Mouse (Mus musculus) intestine, postnatal 0 days (tissue): ENCODE measurements around the gene 1190005I06Rik. TPM values are rescaled to one million over a fixed set of nuclear protein-coding genes. Genes with fewer than 3 reads are reported as not detected.
"Not testable (repeated sequence)": the region's sequence is repeated elsewhere in the genome, so short reads cannot be mapped to it uniquely, and the experiment has no call there.

Experiments
- ATAC-seq: fragments of 200-750 bp; cut with Nextera tagmentation; 2 replicates; pipeline ENCODE4 v1.8.0; 2017; ENCODE audit warnings: mild to moderate bottlenecking, moderate TSS enrichment, moderate library complexity
- H3K27ac ChIP-seq: fragments of 300-500 bp; sonication (generic); 2 replicates; pipeline ENCODE4 v1.5.1; 2014; ENCODE audit warnings: mild to moderate bottlenecking, low read depth, low read length, moderate library complexity
- H3K27me3 ChIP-seq: fragments of 300-500 bp; sonication (generic); replicated peaks from 2 replicates; pipeline ENCODE4 v1.6.1; 2014; ENCODE audit warnings: low read length, mixed read lengths; ENCODE audit not compliant: control insufficient read depth, insufficient read depth
- H3K36me3 ChIP-seq: fragments of 300-500 bp; sonication (generic); 2 replicates; pipeline ENCODE4 v1.6.1; 2014; ENCODE audit warnings: mild to moderate bottlenecking, moderate library complexity; ENCODE audit not compliant: control insufficient read depth, insufficient read depth
- H3K4me1 ChIP-seq: fragments of 300-500 bp; sonication (generic); replicated peaks from 2 replicates; pipeline ENCODE4 v1.6.1; 2014; ENCODE audit warnings: antibody characterized with exemption, low read length, mixed read lengths; ENCODE audit not compliant: control insufficient read depth, insufficient read depth
- H3K4me2 ChIP-seq: fragments of 300-500 bp; sonication (generic); replicated peaks from 2 replicates; pipeline ENCODE4 v1.6.1; 2014; ENCODE audit warnings: low read depth, mild to moderate bottlenecking, moderate library complexity
- H3K4me3 ChIP-seq: fragments of 300-500 bp; sonication (generic); 2 replicates; pipeline ENCODE4 v1.5.1; 2014; ENCODE audit warnings: low read depth, low read length
- H3K9ac ChIP-seq: fragments of 300-500 bp; sonication (generic); 2 replicates; pipeline ENCODE4 v1.6.1; 2014; ENCODE audit warnings: mild to moderate bottlenecking, low read depth, low read length
- H3K9me3 ChIP-seq: fragments of 300-500 bp; sonication (generic); 2 replicates; pipeline ENCODE4 v1.6.1; 2016; ENCODE audit warnings: mixed run types; ENCODE audit not compliant: control insufficient read depth
- CTCF ChIP-seq: sonication (generic); IDR thresholded peaks from 2 replicates; pipeline ENCODE4 v1.5.1; 2016; ENCODE audit warnings: low read depth, mild to moderate bottlenecking, control low read depth, antibody characterized with exemption, moderate library complexity
- WGBS: fragments of 180-500 bp; shearing (Covaris S2); extraction: QIAGEN DNeasy Blood & Tissue Kit; methylation state at CpG from one replicate; pipeline ENCODE4 v1.1.7; 2014; 5-methylcytosine and 5-hydroxymethylcytosine counted together
- polyA plus RNA-seq: library from polyadenylated mRNA; unstranded; fragments of >200 nt; fragmentation: Nextera tagmentation; extraction: Ambion mirVana; gene quantifications from 2 replicates; pipeline ENCODE4 v1.2.1, GENCODE M21; 2015

The 1190005I06Rik gene
- polyA plus RNA-seq, 1 experiment from 2014 or later, result 4.0 TPM

GRCm38 (mm10) chr8:120680405-120680804 is 33.0 kb upstream of the 1190005I06Rik start:
- H3K9me3 ChIP-seq, ATAC-seq, H3K27me3 ChIP-seq, H3K4me3 ChIP-seq, H3K36me3 ChIP-seq, H3K9ac ChIP-seq: not testable (repeated sequence)
- Histone ChIP-seq H3K4me1 (peaks cover 14% of the 10 kb centered on the region), H3K27ac (peak overlapping the region; percentile 74; the same call in 1 of the 2 replicates), H3K4me2 (0 out of 2 replicates have a peak overlapping the region, but pooled peaks have one; percentile 27)
- TF ChIP-seq CTCF, result peak; percentile 82
- WGBS, result 37% methylated on average over 7 of the region's 7 CpGs

DNA sequence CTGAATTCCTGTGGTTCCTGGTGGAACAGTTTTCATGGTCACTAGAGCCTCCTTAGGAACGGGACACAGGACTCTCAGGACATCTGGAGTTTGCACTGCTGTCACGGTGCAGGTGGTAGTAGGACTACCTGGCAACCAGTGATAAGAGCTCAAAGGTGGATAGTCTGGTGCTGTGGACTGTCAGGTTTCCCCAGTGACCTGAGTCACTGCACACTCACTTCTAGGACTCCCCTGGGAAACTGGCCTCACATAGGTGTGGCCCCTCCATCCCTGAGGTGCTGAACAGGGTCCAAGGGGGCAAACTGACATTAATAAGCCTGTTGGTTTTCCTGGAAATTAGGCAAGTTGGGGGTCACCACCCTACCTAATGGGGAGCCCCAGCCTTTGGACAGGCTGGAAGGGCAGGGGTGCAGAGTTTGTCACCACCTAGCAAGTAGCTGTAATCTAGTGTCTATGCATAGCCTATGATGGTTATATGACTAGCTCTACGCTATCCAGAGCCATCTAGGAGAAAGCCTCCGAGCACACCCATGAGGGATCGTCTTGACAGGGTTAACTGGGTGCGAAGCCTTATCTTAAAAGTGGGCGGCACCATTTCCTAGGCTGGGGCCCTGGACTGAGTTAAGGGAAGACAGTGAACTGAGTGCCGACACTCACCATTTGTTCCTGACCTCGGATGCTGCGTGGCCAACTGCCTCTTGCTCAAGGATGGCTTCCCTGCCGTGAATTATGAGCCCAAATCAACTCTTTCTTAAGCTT is 32.4 kb upstream of the 1190005I06Rik start:
- WGBS, result 20% methylated on average over 11 of the region's 11 CpGs
- Histone ChIP-seq H3K27ac (peak overlapping the region; percentile 74), H3K9me3 (no peaks in the 10 kb centered on the region), H3K36me3 (peaks cover 9% of the 10 kb centered on the region; the same call in 1 of the 2 replicates), H3K27me3 (no peaks in the 10 kb centered on the region), H3K4me2 (peak overlapping the region; percentile 27; the same call in 1 of the 2 replicates), H3K4me3 (no peak overlapping the region), H3K4me1 (peaks cover 8% of the 10 kb centered on the region), H3K9ac (no peak overlapping the region)
- peak; percentile 87 for ATAC-seq
- TF ChIP-seq CTCF, result no peak

DNA sequence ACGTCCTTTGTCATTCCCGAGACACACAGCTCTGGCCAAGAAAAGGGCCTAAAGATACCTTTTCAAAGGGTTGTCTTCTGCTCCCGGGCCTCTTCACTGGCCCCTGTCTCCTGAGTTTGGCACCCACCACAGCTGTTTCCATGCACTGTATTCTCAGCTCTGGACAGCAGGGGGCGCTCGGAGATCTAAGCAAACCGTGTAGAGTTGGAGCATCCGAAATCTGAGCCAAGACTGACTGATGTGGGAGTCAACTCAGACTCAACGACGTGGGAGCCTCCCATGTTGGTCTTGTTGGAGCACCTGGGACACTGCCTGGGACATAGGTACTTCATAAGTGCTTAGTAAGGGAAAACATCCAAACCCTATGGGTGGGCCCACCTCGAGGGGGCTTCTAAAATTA is 31.0 kb upstream of the 1190005I06Rik start:
- no peak overlapping the region for H3K4me3 ChIP-seq
- H3K36me3 ChIP-seq, result peaks cover 18% of the 10 kb centered on the region
- H3K9ac ChIP-seq, result no peak overlapping the region
- WGBS, result 10% methylated on average over 10 of the region's 10 CpGs
- peak; percentile 96 for TF ChIP-seq CTCF
- no peak overlapping the region for H3K27ac ChIP-seq
- no peaks in the 10 kb centered on the region for H3K27me3 ChIP-seq
- ATAC-seq, result no peak
- H3K9me3 ChIP-seq, result no peaks in the 10 kb centered on the region
- no peak overlapping the region for H3K4me2 ChIP-seq
- no peaks in the 10 kb centered on the region; the same call in 1 of the 2 replicates for H3K4me1 ChIP-seq

DNA sequence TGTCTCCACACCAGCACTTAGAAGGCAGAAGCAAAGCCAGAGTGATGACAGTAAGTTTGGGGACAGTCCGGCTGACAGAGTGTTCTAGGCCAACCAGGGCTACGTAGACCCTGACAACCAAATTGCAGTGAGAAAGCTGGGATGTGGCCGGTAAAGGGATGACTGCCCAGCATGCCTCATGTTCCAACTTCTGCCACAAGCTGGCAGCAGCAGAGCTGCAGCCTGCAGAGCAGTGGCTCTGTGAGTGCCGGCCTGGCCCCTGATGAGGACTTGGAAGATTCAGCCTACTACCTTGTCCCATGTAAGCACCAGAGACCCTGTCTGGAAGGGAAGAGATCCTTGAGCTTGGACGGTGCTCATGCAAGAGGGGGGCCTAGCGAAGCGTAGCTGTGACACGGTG is 28.3 kb upstream of the 1190005I06Rik start:
- Histone ChIP-seq H3K36me3 (peaks cover 45% of the 10 kb centered on the region), H3K27ac (no peak overlapping the region), H3K4me3 (no peak overlapping the region), H3K9me3 (no peaks in the 10 kb centered on the region), H3K9ac (no peak overlapping the region), H3K4me2 (no peak overlapping the region), H3K4me1 (no peaks in the 10 kb centered on the region; the same call in 1 of the 2 replicates), H3K27me3 (no peaks in the 10 kb centered on the region)
- TF ChIP-seq CTCF, result peak; percentile 56
- ATAC-seq, result no peak
- WGBS, result 70% methylated on average over 8 of the region's 8 CpGs

GRCm38 (mm10) chr8:120673298-120673697 is 25.9 kb upstream of the 1190005I06Rik start:
- H3K9ac ChIP-seq, result no peak overlapping the region
- peaks cover 52% of the 10 kb centered on the region for H3K36me3 ChIP-seq
- H3K27ac ChIP-seq, result no peak overlapping the region
- ATAC-seq, result no peak
- no peak overlapping the region for H3K4me3 ChIP-seq
- no peaks in the 10 kb centered on the region for H3K9me3 ChIP-seq
- no peaks in the 10 kb centered on the region for H3K27me3 ChIP-seq
- 0 out of 2 replicates have a peak, but pooled peaks cover 4% of the 10 kb centered on the region for H3K4me1 ChIP-seq
- H3K4me2 ChIP-seq, result no peak overlapping the region
- no peak for TF ChIP-seq CTCF
- WGBS, result 92% methylated on average over 7 of the region's 7 CpGs

DNA sequence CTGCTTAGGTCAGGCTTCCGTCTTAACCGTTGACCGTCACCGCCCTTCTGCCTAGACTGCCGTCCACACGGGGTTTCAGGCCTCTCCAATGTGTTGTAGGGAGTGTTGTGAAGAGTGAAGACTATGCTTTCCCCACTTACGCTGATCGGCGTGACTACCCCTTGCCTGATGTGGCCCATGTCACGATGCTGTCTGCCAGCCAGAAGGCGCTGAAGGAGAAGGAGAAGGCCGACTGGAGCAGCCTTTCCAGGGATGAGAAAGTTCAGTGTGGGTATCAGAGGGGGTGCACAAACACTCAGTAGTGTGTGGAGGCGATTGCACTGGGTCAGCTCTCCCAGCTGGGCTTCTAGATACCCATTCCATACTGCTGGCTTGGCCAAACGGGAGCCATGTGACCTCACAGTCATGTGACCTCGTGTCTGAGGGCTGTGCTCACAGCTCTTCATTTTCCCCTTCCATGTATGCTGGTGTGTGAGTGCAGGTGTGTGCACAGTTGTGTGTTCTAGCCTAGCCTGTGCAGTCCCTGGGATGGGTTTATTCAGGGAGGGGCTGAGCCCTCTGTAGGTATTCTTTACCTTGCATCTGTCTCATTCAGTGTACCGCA is 25.3 kb upstream of the 1190005I06Rik start:
- Histone ChIP-seq H3K9ac (no peak overlapping the region), H3K36me3 (peaks cover 52% of the 10 kb centered on the region), H3K4me2 (no peak overlapping the region), H3K9me3 (no peaks in the 10 kb centered on the region), H3K4me3 (no peak overlapping the region), H3K27me3 (no peaks in the 10 kb centered on the region), H3K27ac (0 out of 2 replicates have a peak overlapping the region, but pooled peaks have one; percentile 15), H3K4me1 (0 out of 2 replicates have a peak, but pooled peaks cover 4% of the 10 kb centered on the region)
- 87% methylated on average over 16 of the region's 16 CpGs for WGBS
- no peak for ATAC-seq
- TF ChIP-seq CTCF, result no peak
